Mouse (Mus musculus) heart, embryonic 15.5 days (tissue): ENCODE measurements around the gene Zfp454. TPM values are rescaled to one million over a fixed set of nuclear protein-coding genes. Genes with fewer than 3 reads are reported as not detected.

Experiments
- ATAC-seq: fragments of 200-750 bp; cut with Nextera tagmentation; replicated peaks from 2 replicates; pipeline ENCODE4 v1.8.0; 2017; ENCODE audit warnings: low read depth, moderate TSS enrichment; ENCODE audit not compliant: insufficient number of reproducible peaks, insufficient read depth, low FRiP score
- H3K27ac ChIP-seq: fragments of 300-500 bp; sonication (generic); 2 replicates; pipeline ENCODE4 v1.5.1; 2015; ENCODE audit warnings: mild to moderate bottlenecking, inconsistent platforms
- H3K27me3 ChIP-seq: fragments of 300-500 bp; sonication (generic); 2 replicates; pipeline ENCODE4 v1.6.1; 2015; ENCODE audit warnings: inconsistent platforms
- H3K36me3 ChIP-seq: fragments of 300-500 bp; sonication (generic); 2 replicates; pipeline ENCODE4 v1.6.1; 2015; ENCODE audit warnings: mild to moderate bottlenecking, inconsistent platforms
- H3K4me1 ChIP-seq: fragments of 300-500 bp; sonication (generic); replicated peaks from 2 replicates; pipeline ENCODE4 v1.6.1; 2015; ENCODE audit warnings: inconsistent platforms
- H3K4me2 ChIP-seq: fragments of 300-500 bp; sonication (generic); 2 replicates; pipeline ENCODE4 v1.6.1; 2015; ENCODE audit warnings: inconsistent platforms, mild to moderate bottlenecking, moderate library complexity
- H3K4me3 ChIP-seq: fragments of 300-500 bp; sonication (generic); 2 replicates; pipeline ENCODE4 v1.5.1; 2015; ENCODE audit warnings: mild to moderate bottlenecking, inconsistent platforms
- H3K9ac ChIP-seq: fragments of 300-500 bp; sonication (generic); 2 replicates; pipeline ENCODE4 v1.6.1; 2015; ENCODE audit warnings: mild to moderate bottlenecking, inconsistent platforms
- H3K9me3 ChIP-seq: fragments of 300-500 bp; sonication (generic); replicated peaks from 2 replicates; pipeline ENCODE4 v1.6.1; 2016; ENCODE audit warnings: inconsistent platforms
- WGBS: fragments of 180-500 bp; shearing (Covaris S2); methylation state at CpG from one replicate; pipeline ENCODE4 v1.1.7; 2015; ENCODE audit warnings: mixed read lengths; 5-methylcytosine and 5-hydroxymethylcytosine counted together
- polyA plus RNA-seq: library from polyadenylated mRNA; unstranded; fragments of >200 nt; fragmentation: Nextera tagmentation; extraction: Ambion mirVana; gene quantifications from 2 replicates; pipeline ENCODE4 v1.2.1, GENCODE M21; 2015

Gene Zfp454
- polyA plus RNA-seq, 1 experiment from 2014 or later: 2.4 TPM

DNA sequence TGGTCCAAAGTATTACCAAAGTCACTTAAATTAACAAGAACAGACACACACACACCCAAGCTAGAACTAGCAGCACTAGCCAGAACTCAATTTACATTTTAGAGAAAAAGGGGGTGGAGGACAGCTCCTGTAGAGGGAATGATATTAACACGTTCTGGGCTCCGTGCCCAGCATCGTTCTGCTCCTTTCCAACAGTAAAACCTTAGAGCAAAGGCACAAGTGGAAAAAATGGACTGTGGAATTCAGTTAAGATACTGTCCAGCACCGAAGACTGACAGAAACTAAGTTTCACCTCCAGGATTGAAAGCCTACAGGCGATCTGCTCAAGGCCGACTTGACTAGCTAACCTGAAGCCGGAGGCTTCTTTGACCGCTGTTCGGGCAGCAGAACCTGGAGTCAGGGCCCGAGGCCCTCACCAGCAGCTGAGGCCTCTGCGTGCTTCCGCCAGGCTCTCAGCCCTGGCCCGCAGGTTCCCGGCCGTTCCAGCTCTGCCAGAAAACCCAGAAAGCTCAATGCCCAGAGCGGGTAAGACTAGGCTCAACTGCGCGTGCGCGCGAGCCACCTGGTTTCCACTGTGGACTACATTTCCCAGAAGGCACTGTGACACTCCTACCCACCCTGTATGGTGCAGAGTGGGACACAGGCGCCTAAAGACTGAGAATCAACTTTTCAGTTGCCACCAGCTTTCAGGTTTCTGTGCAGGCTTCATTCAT, 46.3 kb downstream of the Zfp454 start, which contains the start of gene Zfp879:
Zfp879 (minus strand) TSS at position 530 of the 713 bp plus-strand sequence.
- peak; percentile 90 for ATAC-seq
- 11% methylated on average over 22 of the region's 22 CpGs for WGBS

GRCm38 (mm10) chr11:50835727-50836126, 51.7 kb downstream of the Zfp454 start:
- H3K36me3 ChIP-seq: peaks cover 11% of the 10 kb centered on the region
- H3K4me1 ChIP-seq: peaks cover 5% of the 10 kb centered on the region
- no peak overlapping the region for H3K4me2 ChIP-seq
- no peaks in the 10 kb centered on the region for H3K27me3 ChIP-seq
- no peak for ATAC-seq
- H3K4me3 ChIP-seq: no peak overlapping the region
- no peak overlapping the region for H3K9ac ChIP-seq
- no peak overlapping the region for H3K27ac ChIP-seq
- WGBS: 76% methylated on average over 4 of the region's 4 CpGs
- 0 out of 2 replicates have a peak, but pooled peaks cover 11% of the 10 kb centered on the region for H3K9me3 ChIP-seq

More for the DNA sequence above, 46.3 kb downstream of the Zfp454 start, which contains the start of gene Zfp879:
- H3K4me2 ChIP-seq: peak within 1 kb of the TSS; percentile 67
- H3K9ac ChIP-seq: peak within 1 kb of the TSS; percentile 55
- no peaks in the 10 kb centered on the region for H3K9me3 ChIP-seq
- peak within 1 kb of the TSS; percentile 85 for H3K27ac ChIP-seq
- peaks cover 11% of the 10 kb centered on the region for H3K4me1 ChIP-seq
- H3K36me3 ChIP-seq: no peaks in the 10 kb centered on the region
- no peaks in the 10 kb centered on the region for H3K27me3 ChIP-seq
- peak within 1 kb of the TSS; percentile 44 for H3K4me3 ChIP-seq

DNA sequence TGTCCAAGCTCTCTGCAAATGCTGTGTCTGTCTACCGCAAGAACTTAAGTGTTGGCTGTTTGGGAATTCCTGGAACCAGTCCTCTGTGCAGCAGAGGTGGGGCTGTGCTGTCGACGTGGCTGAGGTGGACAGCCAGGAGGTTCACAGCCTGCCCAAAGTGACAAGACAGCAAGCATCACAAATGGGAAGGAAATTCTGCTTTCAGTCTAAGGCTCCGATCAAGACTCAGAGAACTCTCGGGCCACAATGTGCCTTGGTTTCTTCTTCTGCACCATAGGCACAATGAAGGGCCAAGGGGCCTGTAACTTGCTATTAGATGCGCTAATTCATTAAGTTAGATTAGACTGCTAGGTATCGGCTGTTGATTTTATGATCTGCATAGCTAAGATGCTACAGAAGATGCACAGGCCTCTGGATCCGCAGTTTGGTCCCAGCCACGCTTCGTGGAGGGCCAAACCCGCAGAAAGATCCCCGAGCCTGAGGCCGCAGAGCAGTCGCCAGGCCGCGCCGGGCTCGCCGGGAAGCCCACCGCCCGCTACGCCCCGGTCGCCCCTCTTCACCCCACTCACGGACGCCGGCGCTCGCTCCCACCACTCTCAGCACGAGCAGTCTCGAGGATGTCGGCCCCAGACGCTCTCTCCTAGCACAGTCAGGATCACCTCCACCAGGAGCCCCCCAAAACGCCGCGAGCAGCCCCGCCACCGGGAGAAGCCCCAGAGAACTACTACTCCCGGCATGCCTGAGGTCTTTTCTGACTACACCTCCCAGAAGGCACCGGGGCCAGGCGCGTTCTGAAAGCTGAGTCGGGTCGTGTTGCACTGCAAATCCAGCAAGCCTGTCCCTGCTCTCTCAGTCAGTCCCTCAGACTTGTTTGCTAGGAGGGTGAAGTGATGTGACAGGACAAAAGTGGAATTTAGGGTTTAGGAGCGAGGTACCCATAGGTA, 60.2 kb downstream of the Zfp454 start, which contains the start of gene Zfp354c:
Zfp354c (minus strand) TSS at position 715 of the 944 bp plus-strand sequence.
- 1% methylated on average over 45 of the region's 45 CpGs for WGBS
- Histone ChIP-seq H3K9ac (peak within 1 kb of the TSS; percentile 89), H3K4me1 (peaks cover 8% of the 10 kb centered on the region; the same call in 1 of the 2 replicates), H3K4me3 (peak within 1 kb of the TSS; percentile 94), H3K4me2 (peak within 1 kb of the TSS; percentile 62), H3K9me3 (no peaks in the 10 kb centered on the region), H3K27me3 (no peaks in the 10 kb centered on the region), H3K36me3 (peaks cover 22% of the 10 kb centered on the region), H3K27ac (peak within 1 kb of the TSS; percentile 61)
- ATAC-seq: peak; percentile 88

GRCm38 (mm10) chr11:50826214-50826613, 61.2 kb downstream of the Zfp454 start:
- ATAC-seq: no peak
- peak overlapping the region; percentile 94; the same call in 1 of the 2 replicates for H3K4me3 ChIP-seq

More at GRCm38 (mm10) chr11:50826214-50826613, 61.2 kb downstream of the Zfp454 start:
- H3K9ac ChIP-seq: no peak overlapping the region
- peaks cover 8% of the 10 kb centered on the region; the same call in 1 of the 2 replicates for H3K4me1 ChIP-seq
- no peaks in the 10 kb centered on the region for H3K9me3 ChIP-seq
- H3K27me3 ChIP-seq: no peaks in the 10 kb centered on the region
- no peak overlapping the region for H3K27ac ChIP-seq
- WGBS: 33% methylated on average over 2 of the region's 2 CpGs
- H3K4me2 ChIP-seq: peak overlapping the region; percentile 62
- H3K36me3 ChIP-seq: peaks cover 25% of the 10 kb centered on the region

Other genes starting within 250 kb of the Zfp454 start
- gene Zfp354c, start 59.9 kb downstream of the Zfp454 start, polyA plus RNA-seq: 11.5 and 14.1 TPM in 2 replicates
- gene Zfp879, start 46.1 kb downstream of the Zfp454 start, polyA plus RNA-seq: 0.40 and 0.49 TPM in 2 replicates
- 0.03 and 0.21 TPM in 2 replicates for gene Grm6, start 37.0 kb downstream of the Zfp454 start, polyA plus RNA-seq
- gene Zfp2, start 28.5 kb upstream of the Zfp454 start, polyA plus RNA-seq: 5.6 and 7.7 TPM in 2 replicates
- gene Zfp354b, start 44.0 kb upstream of the Zfp454 start, polyA plus RNA-seq: 0.87 and 1.0 TPM in 2 replicates
- gene 4933414I15Rik, start 56.1 kb upstream of the Zfp454 start, polyA plus RNA-seq: not detected in 2 replicates
- not detected in 2 replicates for gene Prop1, start 66.1 kb upstream of the Zfp454 start, polyA plus RNA-seq
- not detected in 2 replicates for gene Olfr1378, start 78.9 kb upstream of the Zfp454 start, polyA plus RNA-seq
- not detected in 2 replicates for gene Olfr1377, start 94.3 kb upstream of the Zfp454 start, polyA plus RNA-seq
- gene Olfr51, start 115.9 kb upstream of the Zfp454 start, polyA plus RNA-seq: not detected in 2 replicates
- gene Olfr54, start 126.6 kb upstream of the Zfp454 start, polyA plus RNA-seq: not detected in 2 replicates
- not detected in 2 replicates for gene Olfr1375, start 160.5 kb upstream of the Zfp454 start, polyA plus RNA-seq
- 5.6 and 5.9 TPM in 2 replicates for gene Zfp354a, start 171.6 kb upstream of the Zfp454 start, polyA plus RNA-seq